Mouse (Mus musculus): ENCODE measurements at regions not wholly inside any gene's neighbourhood (a gene's known extent, or its start where the extent isn't known, plus 50 kb on each side); places are given as distances from the start of the nearest gene placed in this dataset.

GRCm38 (mm10) chr9:100097028-100097427 lies 221.1 kb upstream of the Sox14 start:
- Histone ChIP-seq H3K27me3 (replicated peaks) (no peaks in the 10 kb centered on the region), H3K27ac (replicated peaks) (no peak overlapping the region), H3K4me3 (no peak overlapping the region), H3K9ac (no peak overlapping the region), H3K4me2 (no peak overlapping the region), H3K4me1 (no peaks in the 10 kb centered on the region), H3K9me3 (no peaks in the 10 kb centered on the region), H3K36me3 (no peaks in the 10 kb centered on the region)
- WGBS: 65% methylated on average over 2 of the region's 2 CpGs
- ATAC-seq (ENCODE audit: extremely low read depth, insufficient number of reproducible peaks, low FRiP score, low TSS enrichment): no peak

DNA sequence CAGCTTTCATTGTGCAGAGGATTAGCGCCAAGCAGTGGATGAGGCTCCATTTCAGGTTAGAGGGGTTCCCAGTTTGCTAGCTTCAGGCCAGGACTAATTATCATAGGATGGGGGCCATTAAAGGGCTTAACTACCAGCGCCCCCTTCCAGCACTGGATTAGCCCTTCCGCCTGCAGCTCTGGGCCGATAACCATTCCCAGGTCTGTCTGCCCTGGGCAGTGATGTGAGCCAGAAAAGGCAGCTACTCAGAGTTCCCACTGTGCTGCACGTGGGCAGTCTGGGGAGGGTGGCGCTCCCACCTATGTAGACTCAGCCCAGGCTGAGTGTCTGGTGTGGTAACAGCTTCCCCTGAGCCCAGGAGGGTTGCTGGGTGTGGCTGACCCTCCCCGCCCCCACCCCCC lies 219.6 kb upstream of the Sox14 start:
- Histone ChIP-seq H3K9ac (no peak overlapping the region), H3K27me3 (replicated peaks) (no peaks in the 10 kb centered on the region), H3K4me1 (no peaks in the 10 kb centered on the region), H3K36me3 (no peaks in the 10 kb centered on the region), H3K4me2 (no peak overlapping the region), H3K4me3 (no peak overlapping the region), H3K27ac (replicated peaks) (no peak overlapping the region), H3K9me3 (no peaks in the 10 kb centered on the region)
- no peak for ATAC-seq (ENCODE audit: extremely low read depth, insufficient number of reproducible peaks, low FRiP score, low TSS enrichment)
- 18% methylated on average over 7 of the region's 7 CpGs for WGBS

DNA sequence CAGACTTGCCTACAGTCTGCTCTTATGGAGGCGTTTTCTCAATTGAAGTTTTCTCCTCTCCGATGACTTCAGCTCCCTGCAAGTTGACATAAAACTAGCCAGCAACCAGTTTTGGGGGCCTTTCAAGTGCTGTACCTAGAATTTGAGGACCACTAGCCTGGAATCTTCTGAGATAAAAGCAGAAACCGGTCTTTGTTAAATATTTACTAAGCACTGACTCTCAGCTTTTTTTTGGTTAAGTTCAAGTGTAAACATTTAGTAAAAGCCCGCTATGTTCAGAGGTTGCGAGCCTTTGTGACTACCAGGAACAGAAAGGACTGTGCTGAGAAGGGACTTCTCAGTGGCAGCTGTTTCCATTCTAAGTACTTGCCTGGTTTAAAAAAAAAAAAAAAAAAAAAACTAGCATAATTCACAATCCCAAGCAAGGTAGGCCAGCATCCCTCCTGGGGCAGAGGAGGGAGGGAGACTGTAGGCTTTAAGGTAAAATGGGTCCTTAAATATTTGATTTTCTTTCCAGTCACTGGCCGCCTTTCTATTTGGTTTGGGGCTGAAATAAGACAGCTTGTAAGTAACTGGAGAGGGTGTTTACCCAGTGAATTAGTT lies 219.1 kb upstream of the Sox14 start:
- H3K36me3 ChIP-seq: no peaks in the 10 kb centered on the region
- H3K27ac ChIP-seq (replicated peaks): no peak overlapping the region
- no peaks in the 10 kb centered on the region for H3K9me3 ChIP-seq
- no peak overlapping the region for H3K4me3 ChIP-seq
- WGBS: 67% methylated on average over 6 of the region's 6 CpGs
- H3K9ac ChIP-seq: no peak overlapping the region
- no peak overlapping the region for H3K4me2 ChIP-seq
- no peaks in the 10 kb centered on the region for H3K4me1 ChIP-seq
- H3K27me3 ChIP-seq (replicated peaks): no peaks in the 10 kb centered on the region
- ATAC-seq (ENCODE audit: extremely low read depth, insufficient number of reproducible peaks, low FRiP score, low TSS enrichment): no peak

DNA sequence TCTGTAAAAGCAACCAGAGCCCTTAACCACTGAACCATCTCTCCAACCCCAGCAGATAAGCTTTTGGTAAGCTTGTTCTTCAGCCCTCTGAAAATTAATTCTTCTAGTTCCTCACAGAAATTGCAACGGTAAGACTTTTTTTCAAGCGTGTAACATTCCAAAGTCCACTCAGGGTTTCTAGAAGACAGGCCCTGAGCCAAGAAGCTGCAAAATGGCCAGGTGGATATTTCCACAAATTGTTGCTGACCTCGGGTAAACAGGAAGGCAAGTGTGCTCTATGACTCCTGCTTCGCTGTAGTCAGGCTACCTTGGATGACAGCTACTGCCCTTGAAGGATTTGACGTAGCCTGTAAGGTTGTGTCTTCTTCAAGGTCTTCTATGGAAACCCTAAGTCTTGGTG lies 195.2 kb upstream of the Sox14 start:
- no peak for ATAC-seq (ENCODE audit: extremely low read depth, insufficient number of reproducible peaks, low FRiP score, low TSS enrichment)
- Histone ChIP-seq H3K9ac (no peak overlapping the region), H3K9me3 (no peaks in the 10 kb centered on the region), H3K4me1 (no peaks in the 10 kb centered on the region), H3K27ac (replicated peaks) (no peak overlapping the region), H3K4me2 (no peak overlapping the region), H3K27me3 (replicated peaks) (no peaks in the 10 kb centered on the region), H3K36me3 (no peaks in the 10 kb centered on the region), H3K4me3 (no peak overlapping the region)
- 80% methylated on average over 5 of the region's 5 CpGs for WGBS

GRCm38 (mm10) chr9:100058541-100058940 lies 182.6 kb upstream of the Sox14 start:
- no peaks in the 10 kb centered on the region for H3K36me3 ChIP-seq
- H3K4me2 ChIP-seq: no peak overlapping the region
- H3K4me3 ChIP-seq: no peak overlapping the region
- H3K27ac ChIP-seq (replicated peaks): no peak overlapping the region
- H3K27me3 ChIP-seq (replicated peaks): no peaks in the 10 kb centered on the region
- H3K4me1 ChIP-seq: no peaks in the 10 kb centered on the region
- no peak overlapping the region for H3K9ac ChIP-seq
- ATAC-seq (ENCODE audit: extremely low read depth, insufficient number of reproducible peaks, low FRiP score, low TSS enrichment): no peak
- H3K9me3 ChIP-seq: no peaks in the 10 kb centered on the region
- 73% methylated on average over 1 of the region's 1 CpGs for WGBS

GRCm38 (mm10) chr9:100046213-100046807 lies 170.3 kb upstream of the Sox14 start:
- Histone ChIP-seq H3K4me2 (no peak overlapping the region), H3K9me3 (0 out of 2 replicates have a peak, but pooled peaks cover 3% of the 10 kb centered on the region), H3K27ac (replicated peaks) (no peak overlapping the region), H3K4me1 (no peaks in the 10 kb centered on the region), H3K9ac (no peak overlapping the region), H3K4me3 (no peak overlapping the region), H3K36me3 (no peaks in the 10 kb centered on the region), H3K27me3 (replicated peaks) (no peaks in the 10 kb centered on the region)
- ATAC-seq (ENCODE audit: extremely low read depth, insufficient number of reproducible peaks, low FRiP score, low TSS enrichment): no peak
- WGBS: 55% methylated on average over 13 of the region's 13 CpGs

DNA sequence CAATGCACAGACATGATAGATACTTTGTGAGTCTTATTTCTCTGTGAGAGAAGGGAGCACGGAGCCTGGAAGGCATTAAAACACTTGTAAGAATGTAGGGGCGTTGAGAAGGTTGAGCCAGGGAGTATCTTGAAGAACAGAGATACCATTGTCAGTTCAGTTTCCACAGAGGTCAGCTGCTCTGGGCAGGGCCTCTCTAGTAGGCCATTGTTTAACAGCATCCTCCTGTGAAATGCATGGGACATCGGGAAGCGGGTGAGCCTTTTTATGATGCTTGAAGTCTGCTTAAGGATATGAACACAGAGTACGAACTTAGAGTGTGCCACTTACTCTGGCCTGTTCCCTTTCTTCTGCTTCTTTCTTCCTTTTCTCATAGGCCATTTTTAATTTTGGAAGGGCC lies 169.7 kb upstream of the Sox14 start:
- WGBS: 63% methylated on average over 5 of the region's 5 CpGs
- no peak for ATAC-seq (ENCODE audit: extremely low read depth, insufficient number of reproducible peaks, low FRiP score, low TSS enrichment)
- H3K4me3 ChIP-seq: no peak overlapping the region

GRCm38 (mm10) chr9:100041776-100042175 lies 165.8 kb upstream of the Sox14 start:
- Histone ChIP-seq H3K9me3 (no peaks in the 10 kb centered on the region), H3K4me3 (no peak overlapping the region), H3K9ac (no peak overlapping the region), H3K36me3 (no peaks in the 10 kb centered on the region), H3K27me3 (replicated peaks) (no peaks in the 10 kb centered on the region), H3K27ac (replicated peaks) (no peak overlapping the region), H3K4me1 (no peaks in the 10 kb centered on the region), H3K4me2 (no peak overlapping the region)
- WGBS: 56% methylated on average over 6 of the region's 6 CpGs
- ATAC-seq (ENCODE audit: extremely low read depth, insufficient number of reproducible peaks, low FRiP score, low TSS enrichment): no peak

More for the DNA sequence above, 169.7 kb upstream of the Sox14 start:
- H3K4me1 ChIP-seq: no peaks in the 10 kb centered on the region
- no peaks in the 10 kb centered on the region for H3K27me3 ChIP-seq (replicated peaks)
- H3K27ac ChIP-seq (replicated peaks): no peak overlapping the region
- H3K9ac ChIP-seq: no peak overlapping the region
- H3K4me2 ChIP-seq: no peak overlapping the region
- 0 out of 2 replicates have a peak, but pooled peaks cover 3% of the 10 kb centered on the region for H3K9me3 ChIP-seq
- no peaks in the 10 kb centered on the region for H3K36me3 ChIP-seq

- Histone ChIP-seq H3K4me1 (no peaks in the 10 kb centered on the region), H3K27me3 (replicated peaks) (no peaks in the 10 kb centered on the region), H3K9me3 (no peaks in the 10 kb centered on the region), H3K27ac (replicated peaks) (no peak overlapping the region), H3K4me2 (no peak overlapping the region), H3K4me3 (no peak overlapping the region), H3K9ac (no peak overlapping the region), H3K36me3 (no peaks in the 10 kb centered on the region)
- ATAC-seq (ENCODE audit: extremely low read depth, insufficient number of reproducible peaks, low FRiP score, low TSS enrichment): no peak
- WGBS: 41% methylated on average over 5 of the region's 5 CpGs
Observed at GRCm38 (mm10) chr9:100023641-100024040, 147.7 kb upstream of the Sox14 start.

DNA sequence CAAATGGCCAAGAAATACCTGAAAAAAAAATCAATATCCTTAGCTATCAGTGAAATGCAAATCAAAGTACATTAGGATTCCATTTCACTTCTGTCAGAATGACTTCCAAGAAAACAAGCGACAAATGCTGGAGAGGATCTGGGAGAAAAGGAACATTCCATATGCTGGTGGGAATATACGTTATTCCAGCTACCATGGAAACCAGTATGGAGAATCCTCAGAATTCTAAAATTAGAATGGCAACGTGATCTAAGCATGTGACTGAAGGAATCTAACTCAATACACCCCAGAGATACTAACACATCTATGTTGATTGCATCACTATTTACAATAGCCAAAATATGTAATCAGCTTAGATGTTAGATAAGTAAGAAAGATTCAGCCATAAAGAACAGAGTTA lies 146.1 kb upstream of the Sox14 start:
- H3K4me3 ChIP-seq: no peak overlapping the region
- H3K9ac ChIP-seq: no peak overlapping the region
- no peaks in the 10 kb centered on the region for H3K9me3 ChIP-seq
- no peaks in the 10 kb centered on the region for H3K36me3 ChIP-seq
- H3K27ac ChIP-seq (replicated peaks): no peak overlapping the region
- no peaks in the 10 kb centered on the region for H3K27me3 ChIP-seq (replicated peaks)
- 65% methylated on average over 3 of the region's 3 CpGs for WGBS
- no peaks in the 10 kb centered on the region for H3K4me1 ChIP-seq
- no peak for ATAC-seq (ENCODE audit: extremely low read depth, insufficient number of reproducible peaks, low FRiP score, low TSS enrichment)
- no peak overlapping the region for H3K4me2 ChIP-seq

GRCm38 (mm10) chr9:99995204-99995603 lies 119.2 kb upstream of the Sox14 start:
- Histone ChIP-seq H3K36me3 (no peaks in the 10 kb centered on the region), H3K4me1 (peaks cover 11% of the 10 kb centered on the region), H3K27ac (replicated peaks) (no peak overlapping the region), H3K9me3 (no peaks in the 10 kb centered on the region), H3K27me3 (replicated peaks) (peaks cover 21% of the 10 kb centered on the region), H3K9ac (no peak overlapping the region), H3K4me2 (peak overlapping the region; percentile 64), H3K4me3 (peak overlapping the region; percentile 36)
- WGBS: 46% methylated on average over 8 of the region's 8 CpGs
- ATAC-seq (ENCODE audit: extremely low read depth, insufficient number of reproducible peaks, low FRiP score, low TSS enrichment): no peak
